Mouse (Mus musculus): ENCODE measurements around the gene Uqcrq. TPM values are rescaled to one million over a fixed set of nuclear protein-coding genes. Genes with fewer than 3 reads are reported as not detected.

Gene Uqcrq
- polyA plus RNA-seq, 1 experiment from 2014 or later: 520 TPM

DNA sequence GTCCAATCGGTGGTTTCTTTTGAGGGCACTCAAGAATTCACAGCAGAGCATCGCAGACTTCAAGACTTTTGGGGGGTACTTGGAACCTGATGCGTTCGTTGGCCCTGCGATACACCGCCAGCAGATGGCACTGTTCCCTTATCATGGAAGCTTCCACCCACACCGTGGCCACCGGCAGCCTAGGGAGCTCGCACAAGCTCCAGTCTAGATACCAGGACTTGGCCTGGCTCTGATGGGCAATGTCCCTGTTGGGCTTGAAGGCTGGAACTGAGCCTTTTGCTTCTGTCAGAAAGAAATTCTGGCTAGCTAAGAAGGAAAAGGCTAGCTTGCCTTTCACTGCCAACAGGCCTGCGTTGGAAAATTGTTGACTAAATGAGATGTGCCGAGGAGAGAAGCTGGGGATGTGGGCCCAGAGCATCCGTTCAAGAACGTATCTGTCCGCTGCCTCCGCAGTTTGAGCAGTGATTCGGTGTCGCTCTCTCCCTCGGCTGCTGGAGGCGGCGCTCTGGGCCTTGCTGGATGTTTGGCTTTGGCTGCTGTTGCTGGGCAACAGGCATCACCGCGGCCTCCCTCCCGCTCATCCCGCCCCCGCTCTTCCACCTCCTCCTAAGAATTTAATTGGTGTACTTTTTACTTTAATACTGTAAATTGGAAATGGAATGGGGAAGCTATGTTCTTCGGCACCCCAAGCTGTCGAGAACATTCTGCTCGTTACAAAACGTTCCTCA lies 39.5 kb upstream of the Uqcrq start, which contains the start of gene Gm9837:
Gm9837 (minus strand) TSS at position 512 of the 728 bp plus-strand sequence.
- peak; percentile 60; the same call in 1 of the 2 replicates for ATAC-seq (replicated peaks; ENCODE audit: insufficient number of reproducible peaks, low FRiP score, low TSS enrichment, low read depth)
- H3K9ac ChIP-seq (replicated peaks; ENCODE audit: low read length): no peak within 1 kb of the TSS
- WGBS: 5% methylated on average over 29 of the region's 29 CpGs
- peak; percentile 96 for DNase-seq (ENCODE audit: low spot score)
- 0 out of 2 replicates have a peak within 1 kb of the TSS, but pooled peaks have one; percentile 7 for H3K4me3 ChIP-seq (ENCODE audit: low read depth, low read length)
- H3K4me1 ChIP-seq (ENCODE audit: control insufficient read depth, insufficient read depth, low read length): no peaks in the 10 kb centered on the region
- H3K9me3 ChIP-seq (replicated peaks; ENCODE audit: control insufficient read depth, low read length): no peaks in the 10 kb centered on the region
- no peak within 1 kb of the TSS for H3K27ac ChIP-seq (replicated peaks; ENCODE audit: low read depth, low read length)
- H3K4me2 ChIP-seq (ENCODE audit: low read depth, low read length): peak within 1 kb of the TSS; percentile 39
- H3K36me3 ChIP-seq (replicated peaks; ENCODE audit: control insufficient read depth, insufficient read depth, low read depth, low read length): no peaks in the 10 kb centered on the region
- peaks cover 25% of the 10 kb centered on the region for H3K27me3 ChIP-seq (ENCODE audit: control insufficient read depth, insufficient read depth, low read length)

DNA sequence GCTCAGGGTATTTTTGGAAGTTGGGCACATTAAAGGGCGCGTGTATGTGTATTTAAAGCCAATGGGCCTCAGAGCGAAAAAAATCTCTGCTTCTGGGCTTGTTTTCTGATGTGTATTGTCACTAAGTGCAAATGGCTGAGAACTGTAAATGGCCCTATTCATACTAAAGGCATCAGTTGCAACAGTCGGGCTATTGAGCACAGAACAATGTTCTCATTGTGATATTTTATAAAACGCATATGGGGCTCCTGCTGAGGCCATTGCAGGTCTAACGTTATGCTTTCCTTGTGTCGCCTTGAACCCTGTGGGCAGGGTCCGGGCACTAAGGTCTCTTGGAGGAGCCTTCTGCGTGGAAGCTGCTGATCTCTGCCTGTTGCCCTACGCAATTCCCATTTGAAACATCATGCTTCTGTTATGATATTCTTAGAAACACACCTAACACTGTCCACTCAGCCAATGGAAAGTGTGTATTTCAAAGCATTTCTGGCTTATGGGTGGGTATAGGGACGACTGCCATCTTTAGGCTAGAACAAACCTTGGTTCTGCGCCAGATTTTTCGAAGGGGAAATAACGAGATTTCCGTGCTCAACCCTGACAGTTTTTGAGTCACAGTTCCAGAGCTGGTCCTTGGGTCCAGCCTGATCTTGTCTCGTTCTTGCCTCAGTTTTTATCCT lies 38.8 kb upstream of the Uqcrq start:
- Histone ChIP-seq H3K9ac (replicated peaks; ENCODE audit: low read length) (no peak overlapping the region), H3K9me3 (replicated peaks; ENCODE audit: control insufficient read depth, low read length) (no peaks in the 10 kb centered on the region), H3K27me3 (ENCODE audit: control insufficient read depth, insufficient read depth, low read length) (peaks cover 32% of the 10 kb centered on the region), H3K27ac (replicated peaks; ENCODE audit: low read depth, low read length) (no peak overlapping the region), H3K4me1 (ENCODE audit: control insufficient read depth, insufficient read depth, low read length) (no peaks in the 10 kb centered on the region), H3K36me3 (replicated peaks; ENCODE audit: control insufficient read depth, insufficient read depth, low read depth, low read length) (no peaks in the 10 kb centered on the region), H3K4me2 (ENCODE audit: low read depth, low read length) (no peak overlapping the region), H3K4me3 (ENCODE audit: low read depth, low read length) (no peak overlapping the region)
- WGBS: 24% methylated on average over 16 of the region's 16 CpGs
- DNase-seq (ENCODE audit: low spot score): no peak
- ATAC-seq (replicated peaks; ENCODE audit: insufficient number of reproducible peaks, low FRiP score, low TSS enrichment, low read depth): no peak

DNA sequence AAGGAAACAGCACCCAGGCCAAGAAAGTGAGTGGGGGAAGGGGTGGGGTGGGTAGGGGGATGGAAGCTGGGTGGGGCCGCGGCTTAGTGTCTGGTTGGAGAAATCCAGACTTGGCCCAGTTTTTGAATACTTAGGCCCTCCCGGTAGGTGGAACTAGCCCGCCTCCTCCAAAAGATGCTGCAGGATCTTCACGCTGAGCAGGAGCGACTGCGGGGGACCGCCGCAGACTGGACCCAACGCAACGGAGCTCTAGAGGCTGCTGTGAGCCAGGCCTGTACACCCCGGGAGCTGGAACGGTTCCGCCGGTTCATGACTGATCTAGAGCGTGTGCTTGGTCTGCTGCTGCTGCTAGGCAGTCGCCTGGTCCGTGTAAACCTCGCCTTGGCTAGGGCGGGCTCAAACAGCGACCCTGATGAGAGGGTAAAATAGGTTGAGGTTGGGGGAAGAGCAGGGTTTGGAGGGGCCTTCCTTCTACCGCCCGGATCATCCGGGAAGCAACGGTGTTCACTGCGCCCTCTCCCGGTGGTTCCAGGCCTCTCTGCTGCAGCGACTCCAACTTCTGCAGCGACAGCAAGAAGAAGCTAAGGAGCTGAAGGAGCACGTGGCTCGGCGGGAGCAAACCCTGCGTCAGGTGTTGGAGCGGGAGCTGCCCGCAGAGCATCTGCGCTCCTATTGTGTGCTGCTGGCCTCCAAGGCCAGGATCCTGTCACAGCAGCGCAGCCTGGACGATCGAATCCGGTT lies 35.8 kb upstream of the Uqcrq start:
- peaks cover 7% of the 10 kb centered on the region; the same call in 1 of the 2 replicates for H3K4me1 ChIP-seq (ENCODE audit: control insufficient read depth, insufficient read depth, low read length)
- ATAC-seq (replicated peaks; ENCODE audit: insufficient number of reproducible peaks, low FRiP score, low TSS enrichment, low read depth): peak; percentile 19
- H3K27me3 ChIP-seq (ENCODE audit: control insufficient read depth, insufficient read depth, low read length): peaks cover 57% of the 10 kb centered on the region
- H3K27ac ChIP-seq (replicated peaks; ENCODE audit: low read depth, low read length): no peak overlapping the region
- H3K36me3 ChIP-seq (replicated peaks; ENCODE audit: control insufficient read depth, insufficient read depth, low read depth, low read length): no peaks in the 10 kb centered on the region
- DNase-seq (ENCODE audit: low spot score): peak; percentile 90
- H3K9ac ChIP-seq (replicated peaks; ENCODE audit: low read length): peak overlapping the region; percentile 32; the same call in 1 of the 2 replicates
- H3K9me3 ChIP-seq (replicated peaks; ENCODE audit: control insufficient read depth, low read length): no peaks in the 10 kb centered on the region
- no peak overlapping the region for H3K4me3 ChIP-seq (ENCODE audit: low read depth, low read length)
- peak overlapping the region; percentile 45 for H3K4me2 ChIP-seq (ENCODE audit: low read depth, low read length)
- 5% methylated on average over 40 of the region's 40 CpGs for WGBS

DNA sequence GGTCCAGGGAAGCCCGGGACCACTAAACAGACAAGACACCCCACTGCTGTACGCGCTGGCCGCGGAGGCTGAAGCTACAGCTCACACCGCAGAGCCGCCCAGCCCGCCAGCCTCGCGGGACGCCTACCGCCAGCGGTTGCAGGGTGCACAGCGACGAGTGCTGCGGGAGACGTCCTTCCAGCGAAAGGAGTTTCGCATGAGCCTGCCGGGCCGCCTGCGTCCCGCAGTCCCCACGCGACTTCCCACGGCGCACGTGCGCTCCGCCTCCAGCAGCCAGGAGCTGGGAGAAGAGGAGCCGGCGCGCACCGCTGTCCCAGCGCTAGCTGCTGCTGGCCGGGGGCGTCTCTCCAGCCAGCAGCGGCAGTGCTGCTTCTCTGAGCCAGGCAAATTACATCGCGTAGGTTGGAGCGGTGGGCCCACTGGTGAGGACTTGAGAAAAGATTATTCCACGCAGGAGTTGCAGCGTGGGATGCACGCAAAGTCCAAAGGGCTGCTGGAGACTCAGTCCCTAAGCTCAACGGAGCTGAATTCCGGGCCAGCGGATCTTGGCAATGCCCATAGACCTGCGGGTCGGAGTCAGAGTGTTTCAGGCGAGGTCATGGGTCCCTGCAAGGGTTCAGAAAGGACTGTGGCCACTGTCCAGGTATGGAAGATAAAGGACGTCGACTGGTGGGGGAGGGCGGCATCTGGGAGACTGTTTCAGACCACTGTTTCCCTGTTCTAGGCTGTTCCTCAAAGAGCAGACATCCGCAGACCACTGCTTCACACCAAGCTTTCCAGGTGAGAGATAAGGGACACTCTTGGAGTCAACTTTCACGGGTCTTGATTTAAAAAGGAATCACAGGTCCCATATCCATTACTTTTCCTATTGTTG lies 33.2 kb upstream of the Uqcrq start:
- H3K36me3 ChIP-seq (replicated peaks; ENCODE audit: control insufficient read depth, insufficient read depth, low read depth, low read length): no peaks in the 10 kb centered on the region
- peaks cover 52% of the 10 kb centered on the region for H3K27me3 ChIP-seq (ENCODE audit: control insufficient read depth, insufficient read depth, low read length)
- DNase-seq (ENCODE audit: low spot score): peak; percentile 48
- H3K4me1 ChIP-seq (ENCODE audit: control insufficient read depth, insufficient read depth, low read length): peaks cover 7% of the 10 kb centered on the region; the same call in 1 of the 2 replicates
- H3K9me3 ChIP-seq (replicated peaks; ENCODE audit: control insufficient read depth, low read length): no peaks in the 10 kb centered on the region
- peak overlapping the region; percentile 43; the same call in 1 of the 2 replicates for H3K9ac ChIP-seq (replicated peaks; ENCODE audit: low read length)
- H3K27ac ChIP-seq (replicated peaks; ENCODE audit: low read depth, low read length): no peak overlapping the region
- peak overlapping the region; percentile 94 for H3K4me2 ChIP-seq (ENCODE audit: low read depth, low read length)
- no peak for ATAC-seq (replicated peaks; ENCODE audit: insufficient number of reproducible peaks, low FRiP score, low TSS enrichment, low read depth)
- H3K4me3 ChIP-seq (ENCODE audit: low read depth, low read length): peak overlapping the region; percentile 39
- 6% methylated on average over 55 of the region's 55 CpGs for WGBS

DNA sequence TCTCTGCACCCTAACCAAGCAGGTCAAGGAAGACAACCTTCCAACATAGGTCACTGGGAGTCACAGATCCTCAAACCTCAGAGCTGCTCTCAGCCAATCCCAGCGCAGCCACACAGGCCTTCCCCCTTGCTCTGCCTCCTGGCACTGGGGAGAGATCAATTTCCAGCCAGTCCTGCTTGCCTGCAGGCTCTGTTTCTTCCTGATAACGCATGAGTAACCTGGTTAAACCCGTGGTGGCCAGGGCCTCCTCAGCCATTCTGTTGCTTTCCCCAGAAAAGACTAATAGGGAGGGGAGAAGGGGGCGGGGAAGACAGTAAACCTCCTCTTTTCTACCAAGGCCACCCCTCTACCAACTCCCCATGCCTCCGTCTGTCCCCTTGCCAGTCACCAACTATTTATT lies 31.1 kb upstream of the Uqcrq start:
- DNase-seq (ENCODE audit: low spot score) (no peak), ATAC-seq (replicated peaks; ENCODE audit: insufficient number of reproducible peaks, low FRiP score, low TSS enrichment, low read depth) (no peak)
- H3K4me2 ChIP-seq (ENCODE audit: low read depth, low read length): no peak overlapping the region
- peaks cover 7% of the 10 kb centered on the region; the same call in 1 of the 2 replicates for H3K4me1 ChIP-seq (ENCODE audit: control insufficient read depth, insufficient read depth, low read length)
- no peak overlapping the region for H3K4me3 ChIP-seq (ENCODE audit: low read depth, low read length)
- WGBS: 18% methylated on average over 5 of the region's 5 CpGs
- no peaks in the 10 kb centered on the region for H3K36me3 ChIP-seq (replicated peaks; ENCODE audit: control insufficient read depth, insufficient read depth, low read depth, low read length)
- H3K27ac ChIP-seq (replicated peaks; ENCODE audit: low read depth, low read length): no peak overlapping the region
- H3K9me3 ChIP-seq (replicated peaks; ENCODE audit: control insufficient read depth, low read length): no peaks in the 10 kb centered on the region
- no peak overlapping the region for H3K9ac ChIP-seq (replicated peaks; ENCODE audit: low read length)
- H3K27me3 ChIP-seq (ENCODE audit: control insufficient read depth, insufficient read depth, low read length): peaks cover 50% of the 10 kb centered on the region

GRCm38 (mm10) chr11:53460192-53460591 lies 29.6 kb upstream of the Uqcrq start:
- H3K36me3 ChIP-seq (replicated peaks; ENCODE audit: control insufficient read depth, insufficient read depth, low read depth, low read length): no peaks in the 10 kb centered on the region
- no peak overlapping the region for H3K4me3 ChIP-seq (ENCODE audit: low read depth, low read length)
- 81% methylated on average over 3 of the region's 3 CpGs for WGBS
- H3K9me3 ChIP-seq (replicated peaks; ENCODE audit: control insufficient read depth, low read length): no peaks in the 10 kb centered on the region
- DNase-seq (ENCODE audit: low spot score) (no peak), ATAC-seq (replicated peaks; ENCODE audit: insufficient number of reproducible peaks, low FRiP score, low TSS enrichment, low read depth) (no peak)
- peaks cover 7% of the 10 kb centered on the region; the same call in 1 of the 2 replicates for H3K4me1 ChIP-seq (ENCODE audit: control insufficient read depth, insufficient read depth, low read length)
- H3K27ac ChIP-seq (replicated peaks; ENCODE audit: low read depth, low read length): no peak overlapping the region
- H3K27me3 ChIP-seq (ENCODE audit: control insufficient read depth, insufficient read depth, low read length): peaks cover 41% of the 10 kb centered on the region
- H3K9ac ChIP-seq (replicated peaks; ENCODE audit: low read length): no peak overlapping the region
- H3K4me2 ChIP-seq (ENCODE audit: low read depth, low read length): no peak overlapping the region

- Histone ChIP-seq H3K9ac (replicated peaks; ENCODE audit: low read length) (no peak overlapping the region), H3K36me3 (replicated peaks; ENCODE audit: control insufficient read depth, insufficient read depth, low read depth, low read length) (no peaks in the 10 kb centered on the region), H3K4me3 (ENCODE audit: low read depth, low read length) (no peak overlapping the region), H3K9me3 (replicated peaks; ENCODE audit: control insufficient read depth, low read length) (no peaks in the 10 kb centered on the region), H3K4me2 (ENCODE audit: low read depth, low read length) (no peak overlapping the region), H3K4me1 (ENCODE audit: control insufficient read depth, insufficient read depth, low read length) (peaks cover 7% of the 10 kb centered on the region; the same call in 1 of the 2 replicates), H3K27me3 (ENCODE audit: control insufficient read depth, insufficient read depth, low read length) (peaks cover 29% of the 10 kb centered on the region), H3K27ac (replicated peaks; ENCODE audit: low read depth, low read length) (no peak overlapping the region)
- DNase-seq (ENCODE audit: low spot score): no peak
- 63% methylated on average over 3 of the region's 3 CpGs for WGBS
- no peak for ATAC-seq (replicated peaks; ENCODE audit: insufficient number of reproducible peaks, low FRiP score, low TSS enrichment, low read depth)
Observed at GRCm38 (mm10) chr11:53458996-53459395, 28.4 kb upstream of the Uqcrq start.

Data from embryonic facial prominence, embryonic 11.5 days (tissue).